Mouse (Mus musculus) forebrain, embryonic 15.5 days (tissue): ENCODE measurements around the gene Rnf5. TPM values are rescaled to one million over a fixed set of nuclear protein-coding genes. Genes with fewer than 3 reads are reported as not detected.

Experiments used
- ATAC-seq: fragments of 200-750 bp; cut with Nextera tagmentation; replicated peaks from 2 replicates; pipeline ENCODE4 v1.8.0; 2017; ENCODE audit warnings: mild to moderate bottlenecking, moderate TSS enrichment, moderate library complexity
- H3K27ac ChIP-seq: fragments of 300-500 bp; sonication (generic); replicated peaks from 2 replicates; pipeline ENCODE4 v1.5.1; 2015; ENCODE audit warnings: mild to moderate bottlenecking, inconsistent platforms
- H3K27me3 ChIP-seq: fragments of 300-500 bp; sonication (generic); 2 replicates; pipeline ENCODE4 v1.6.1; 2015; ENCODE audit warnings: inconsistent platforms
- H3K36me3 ChIP-seq: fragments of 300-500 bp; sonication (generic); 2 replicates; pipeline ENCODE4 v1.6.1; 2015; ENCODE audit warnings: mild to moderate bottlenecking, inconsistent platforms
- H3K4me1 ChIP-seq: fragments of 300-500 bp; sonication (generic); 2 replicates; pipeline ENCODE4 v1.6.1; 2015; ENCODE audit warnings: inconsistent platforms
- H3K4me2 ChIP-seq: fragments of 300-500 bp; sonication (generic); replicated peaks from 2 replicates; pipeline ENCODE4 v1.6.1; 2015; ENCODE audit warnings: mild to moderate bottlenecking, inconsistent platforms
- H3K4me3 ChIP-seq: fragments of 300-500 bp; sonication (generic); 2 replicates; pipeline ENCODE4 v1.5.1; 2015; ENCODE audit warnings: mild to moderate bottlenecking, inconsistent platforms
- H3K9ac ChIP-seq: fragments of 300-500 bp; sonication (generic); replicated peaks from 2 replicates; pipeline ENCODE4 v1.6.1; 2015; ENCODE audit warnings: mild to moderate bottlenecking, inconsistent platforms
- H3K9me3 ChIP-seq: fragments of 300-500 bp; sonication (generic); 2 replicates; pipeline ENCODE4 v1.6.1; 2016; ENCODE audit warnings: inconsistent platforms
- WGBS: fragments of 180-500 bp; shearing (Covaris S2); methylation state at CpG from one replicate; pipeline ENCODE4 v1.1.7; 2015; ENCODE audit warnings: mixed read lengths; 5-methylcytosine and 5-hydroxymethylcytosine counted together
- polyA plus RNA-seq: library from polyadenylated mRNA; unstranded; fragments of >200 nt; fragmentation: Nextera tagmentation; extraction: Ambion mirVana; gene quantifications from 2 replicates; pipeline ENCODE4 v1.2.1, GENCODE M21; 2015

Rnf5 gene
- polyA plus RNA-seq, 1 experiment from 2014 or later: 313 TPM

GRCm38 (mm10) chr17:34555483-34555882, 48.0 kb downstream of the Rnf5 start:
- no peak for ATAC-seq
- H3K4me3 ChIP-seq: no peak overlapping the region
- WGBS: 23% methylated on average over 5 of the region's 5 CpGs

More at GRCm38 (mm10) chr17:34555483-34555882, 48.0 kb downstream of the Rnf5 start:
- H3K27me3 ChIP-seq: no peaks in the 10 kb centered on the region
- no peaks in the 10 kb centered on the region for H3K36me3 ChIP-seq
- H3K9ac ChIP-seq: no peak overlapping the region
- no peaks in the 10 kb centered on the region for H3K4me1 ChIP-seq
- no peak overlapping the region for H3K4me2 ChIP-seq
- no peak overlapping the region for H3K27ac ChIP-seq
- H3K9me3 ChIP-seq: no peaks in the 10 kb centered on the region

Other genes with a start within 250 kb of the Rnf5 start
- 0.06 TPM in 1 of 2 replicates, not detected in the other for gene Btnl2, start 248.9 kb downstream of the Rnf5 start, polyA plus RNA-seq
- gene Btnl1, start 226.6 kb downstream of the Rnf5 start, polyA plus RNA-seq: not detected in 2 replicates
- 1.5 and 3.3 TPM in 2 replicates for gene BC051142, start 204.9 kb downstream of the Rnf5 start, polyA plus RNA-seq
- gene Btnl4, start 126.4 kb downstream of the Rnf5 start, polyA plus RNA-seq: not detected in 2 replicates
- not detected in 2 replicates for gene Btnl6, start 86.3 kb downstream of the Rnf5 start, polyA plus RNA-seq
- gene Notch4, start 39.4 kb downstream of the Rnf5 start, polyA plus RNA-seq: 5.8 and 6.1 TPM in 2 replicates
- gene Gpsm3, start 13.9 kb downstream of the Rnf5 start, polyA plus RNA-seq: 2.7 and 3.2 TPM in 2 replicates
- 6.8 and 7.5 TPM in 2 replicates for gene Pbx2, start 12.4 kb downstream of the Rnf5 start, polyA plus RNA-seq
- 1.8 TPM in 2 replicates for gene Ager, start 5.8 kb downstream of the Rnf5 start, polyA plus RNA-seq
- gene Agpat1, start 572 bp upstream of the Rnf5 start, polyA plus RNA-seq: 89.2 and 91.1 TPM in 2 replicates
- 6.1 and 7.4 TPM in 2 replicates for gene Egfl8, start 12.3 kb upstream of the Rnf5 start, polyA plus RNA-seq
- gene Ppt2, start 24.8 kb upstream of the Rnf5 start, polyA plus RNA-seq: 17.2 and 18.2 TPM in 2 replicates
- gene Prrt1, start 25.8 kb upstream of the Rnf5 start, polyA plus RNA-seq: 6.8 and 7.4 TPM in 2 replicates
- gene Fkbpl, start 41.1 kb upstream of the Rnf5 start, polyA plus RNA-seq: 15.3 and 15.8 TPM in 2 replicates
- gene Atf6b, start 43.5 kb upstream of the Rnf5 start, polyA plus RNA-seq: 111 and 112 TPM in 2 replicates
- gene Tnxb, start 66.8 kb upstream of the Rnf5 start, polyA plus RNA-seq: 0.05 and 0.06 TPM in 2 replicates
- 0.04 TPM in 1 of 2 replicates, not detected in the other for gene C4b, start 140.2 kb upstream of the Rnf5 start, polyA plus RNA-seq
- gene Cyp21a1, start 200.9 kb upstream of the Rnf5 start, polyA plus RNA-seq: not detected in 2 replicates
- gene Stk19, start 233.3 kb upstream of the Rnf5 start, polyA plus RNA-seq: 39.8 and 43.0 TPM in 2 replicates
- gene Dxo, start 233.3 kb upstream of the Rnf5 start, polyA plus RNA-seq: 75.2 and 77.8 TPM in 2 replicates
- gene Skiv2l, start 246.5 kb upstream of the Rnf5 start, polyA plus RNA-seq: 59.6 and 59.7 TPM in 2 replicates
- gene Nelfe, start 246.7 kb upstream of the Rnf5 start, polyA plus RNA-seq: 94.9 and 97.1 TPM in 2 replicates